Mouse (Mus musculus) MEL (cell line): ENCODE measurements around the gene Dyrk1a.

ENCODE experiments used
- MEF2A ChIP-seq: IDR thresholded peaks from 2 replicates; pipeline ENCODE4 v1.6.1; 2014; ENCODE audit warnings: low read depth, mild to moderate bottlenecking, inconsistent platforms, low read length, improper control_type of control experiment; ENCODE audit not compliant: poor library complexity, insufficient replicate concordance, severe bottlenecking; ENCODE audit errors: extremely low read depth
- NRF1 ChIP-seq: IDR thresholded peaks from 2 replicates; pipeline ENCODE4 v1.6.1; 2014; ENCODE audit warnings: low read depth, mild to moderate bottlenecking, inconsistent platforms, low read length, improper control_type of control experiment, moderate library complexity; ENCODE audit not compliant: poor library complexity, insufficient read depth, severe bottlenecking
- POLR2AphosphoS2 ChIP-seq: IDR thresholded peaks from 2 replicates; pipeline ENCODE4 v1.6.1; 2011; ENCODE audit warnings: low read length, improper control_type of control experiment

GRCm38 (mm10) chr16:94631984-94632383 lies 62.2 kb downstream of the Dyrk1a start:
- TF ChIP-seq POLR2AphosphoS2 (no peak), NRF1 (0 out of 2 replicates have a peak, but pooled peaks have one; percentile 20), MEF2A (no peak)
